Mouse (Mus musculus) spleen, postnatal 36 days (tissue): ENCODE measurements at regions not wholly inside any gene's neighbourhood (a gene's known extent, or its start where the extent isn't known, plus 50 kb on each side); places are given as distances from the start of the nearest gene placed in this dataset.

Source experiments
- DNase-seq, 2 experiments: peaks; one replicate each; pipeline ENCODE4 v3.0.0; 2022; ENCODE audit warnings: low spot score in 2 of 2, mixed read lengths in 1 of 2

- no peak for DNase-seq
These were observed 105.1 kb downstream of the Mtx2 start for GRCm38 (mm10) chr2:74930702-74931101.

- DNase-seq: no peak
These were observed 107.6 kb downstream of the Mtx2 start for GRCm38 (mm10) chr2:74933190-74933589.

GRCm38 (mm10) chr2:74933771-74934170, 108.2 kb downstream of the Mtx2 start:
- no peak for DNase-seq

DNA sequence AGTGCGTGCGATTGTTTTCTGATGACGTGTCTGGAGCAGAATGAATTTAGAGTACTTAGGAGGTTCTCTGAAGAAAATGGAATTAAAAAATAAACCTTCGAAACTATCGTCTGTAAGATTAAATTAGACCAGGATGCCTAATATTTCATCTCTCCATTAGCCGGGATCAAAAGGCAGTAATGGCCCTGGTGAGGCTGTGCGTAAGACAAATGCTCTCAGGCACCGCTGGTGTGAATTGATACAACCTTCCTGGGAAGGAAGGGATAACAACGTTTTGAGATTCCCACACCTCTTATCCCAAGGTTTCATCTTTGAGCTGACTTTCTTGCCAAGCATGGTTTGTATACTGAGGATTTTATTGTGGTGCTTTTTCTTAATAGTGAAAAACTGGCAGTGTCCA, 113.1 kb downstream of the Mtx2 start:
- DNase-seq: no peak

DNA sequence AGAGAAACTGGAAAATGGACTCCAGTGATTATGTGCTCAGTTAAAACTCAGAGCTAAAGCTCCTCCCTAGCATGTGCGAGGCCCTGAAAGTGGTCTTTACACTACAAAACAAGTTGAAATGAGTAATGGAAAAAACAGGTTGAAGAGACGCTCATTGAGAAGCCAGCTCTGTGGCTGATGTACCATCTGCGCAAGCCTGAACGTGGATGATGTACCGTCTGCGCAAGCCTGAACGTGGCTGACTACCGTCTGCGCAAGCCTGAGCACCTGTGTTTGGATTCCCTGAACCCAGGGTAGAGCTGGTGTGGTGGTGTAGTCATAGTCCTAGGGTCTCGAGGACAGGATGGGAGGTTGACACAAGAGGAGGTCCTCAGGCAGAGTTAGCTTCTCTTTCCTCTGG, 116.4 kb downstream of the Mtx2 start:
- no peak for DNase-seq

DNA sequence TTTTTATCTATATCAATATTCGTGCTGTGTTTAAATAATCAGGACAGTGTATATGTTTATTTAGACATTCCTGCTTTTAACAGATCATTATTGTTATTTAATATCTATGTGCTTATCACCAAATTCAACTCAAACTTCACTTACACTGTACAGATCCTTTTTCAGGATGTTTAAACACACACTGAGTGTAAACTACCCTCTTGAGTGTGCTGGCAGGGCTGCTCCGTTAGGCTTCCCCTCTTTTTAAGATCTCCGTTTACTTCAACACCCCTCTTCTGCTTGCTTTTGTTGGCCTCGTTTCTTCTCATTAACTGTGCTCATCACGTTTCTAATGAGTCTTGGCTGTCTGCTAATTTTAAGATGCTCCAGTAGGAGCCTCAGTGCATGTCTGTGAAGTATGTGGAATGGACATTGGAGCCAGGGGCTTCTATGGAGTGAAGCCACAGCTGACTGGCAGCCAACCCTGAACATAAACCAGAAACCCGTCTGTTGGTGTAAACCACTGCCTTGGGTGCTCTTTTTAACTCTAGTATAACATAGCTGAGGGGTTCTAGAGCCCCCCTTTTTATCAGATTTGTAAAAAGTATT, 117.1 kb downstream of the Mtx2 start:
- no peak for DNase-seq

- DNase-seq: no peak
These were observed 119.7 kb downstream of the Mtx2 start for GRCm38 (mm10) chr2:74945185-74945749.

- DNase-seq: no peak
These were observed 126.0 kb downstream of the Mtx2 start for GRCm38 (mm10) chr2:74951401-74952260.

- DNase-seq: no peak
These were observed 128.5 kb downstream of the Mtx2 start for GRCm38 (mm10) chr2:74954101-74954500.

- DNase-seq: no peak
These were observed 129.9 kb downstream of the Mtx2 start for GRCm38 (mm10) chr2:74955281-74956128.

- DNase-seq: no peak
These were observed 130.5 kb downstream of the Mtx2 start for GRCm38 (mm10) chr2:74956129-74956450.

DNA sequence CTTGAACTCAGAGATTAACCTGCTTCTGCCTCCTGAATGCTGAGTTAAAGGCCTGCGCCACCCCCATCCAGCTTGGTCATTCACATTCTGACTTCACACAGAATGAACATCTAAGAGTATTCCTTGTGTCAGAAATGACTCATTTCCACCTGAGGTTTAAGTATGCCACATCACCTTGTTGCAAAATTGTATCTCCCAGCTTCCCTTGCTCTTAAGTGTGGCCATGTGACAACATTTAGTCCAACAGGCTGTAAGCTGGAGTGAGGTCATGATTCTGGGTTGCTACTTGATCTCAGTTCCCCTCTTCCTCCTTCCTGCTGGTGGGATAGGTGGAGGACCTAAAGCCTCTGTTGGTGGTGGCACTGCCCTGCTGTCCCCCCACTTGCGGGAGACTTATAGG, 131.0 kb downstream of the Mtx2 start:
- no peak for DNase-seq

GRCm38 (mm10) chr2:74959936-74960335, 134.3 kb downstream of the Mtx2 start:
- DNase-seq: no peak

DNA sequence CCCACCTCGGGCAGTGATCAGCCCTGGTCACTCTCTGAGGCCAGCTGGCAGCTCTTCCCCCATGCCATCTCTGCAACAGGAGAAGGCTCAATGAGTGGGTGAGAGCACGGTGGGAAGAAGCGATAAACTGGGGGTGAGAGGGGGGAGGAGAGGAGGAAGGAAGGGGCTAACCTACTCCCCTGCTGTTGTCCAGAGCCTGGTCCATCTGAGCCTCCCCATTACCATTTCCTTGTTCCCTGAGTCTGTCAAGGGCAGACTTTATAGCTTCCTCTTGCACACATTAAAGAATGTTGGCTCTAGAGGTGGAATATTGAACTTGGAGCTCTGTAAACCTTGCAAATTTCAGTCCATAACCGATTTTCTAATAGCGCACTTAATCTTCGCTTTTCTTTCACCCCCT, 136.8 kb downstream of the Mtx2 start:
- no peak for DNase-seq

- peak; percentile 8 to 27 for DNase-seq
These were observed 138.8 kb downstream of the Mtx2 start for GRCm38 (mm10) chr2:74964360-74964759.

DNA sequence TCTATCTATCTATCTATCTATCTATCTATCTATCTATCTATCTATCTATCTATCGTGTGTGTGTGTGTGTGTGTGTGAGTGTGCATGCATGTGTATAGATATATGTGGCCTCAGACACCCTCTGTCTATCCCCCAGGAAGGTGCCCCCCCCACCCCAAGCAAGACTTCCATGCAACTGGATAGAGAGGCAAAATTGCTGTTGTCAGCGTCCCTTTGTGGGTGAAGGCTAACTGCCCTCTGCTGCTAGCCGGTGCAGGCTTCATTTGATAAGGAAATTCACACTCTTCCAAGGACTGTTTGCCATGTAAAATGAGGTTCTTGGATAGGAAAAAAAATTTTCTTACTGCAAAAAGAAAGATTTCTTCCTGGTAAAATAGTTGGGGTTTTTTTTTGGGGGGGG, 139.4 kb downstream of the Mtx2 start:
- no peak for DNase-seq

GRCm38 (mm10) chr2:74965384-74966060, 139.9 kb downstream of the Mtx2 start:
- DNase-seq: no peak

DNA sequence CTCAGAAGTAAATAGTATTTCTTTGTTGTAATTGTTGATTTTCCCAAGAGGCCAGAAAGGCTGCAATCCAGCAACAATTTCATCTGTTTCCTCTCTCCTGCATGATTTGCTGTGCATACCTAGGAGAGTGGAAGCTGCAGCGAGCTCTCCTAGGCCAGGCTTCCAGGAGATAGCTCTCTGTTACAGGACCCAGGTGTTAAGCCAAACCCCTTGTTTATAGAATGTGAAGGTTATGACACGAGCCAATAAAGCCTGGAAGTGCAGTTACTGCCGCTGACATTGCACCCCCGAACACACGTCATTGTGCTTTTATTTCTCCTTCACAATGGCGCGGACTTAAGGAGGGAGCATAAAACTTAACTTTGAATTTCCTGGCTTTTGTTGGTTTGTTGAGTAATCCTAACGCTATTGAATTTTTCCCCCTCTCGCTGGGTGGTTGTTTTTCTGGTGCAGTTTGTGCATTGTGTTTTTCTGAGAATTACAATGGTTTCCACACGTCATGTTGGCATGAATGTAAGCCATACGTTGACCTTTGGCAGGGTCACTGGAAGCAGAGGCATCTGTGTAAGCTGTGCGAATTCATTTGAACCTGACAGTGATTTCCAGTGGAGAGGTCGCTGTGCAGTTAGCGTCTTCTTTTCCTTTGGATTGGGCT, 145.1 kb downstream of the Mtx2 start:
- DNase-seq: no peak

DNA sequence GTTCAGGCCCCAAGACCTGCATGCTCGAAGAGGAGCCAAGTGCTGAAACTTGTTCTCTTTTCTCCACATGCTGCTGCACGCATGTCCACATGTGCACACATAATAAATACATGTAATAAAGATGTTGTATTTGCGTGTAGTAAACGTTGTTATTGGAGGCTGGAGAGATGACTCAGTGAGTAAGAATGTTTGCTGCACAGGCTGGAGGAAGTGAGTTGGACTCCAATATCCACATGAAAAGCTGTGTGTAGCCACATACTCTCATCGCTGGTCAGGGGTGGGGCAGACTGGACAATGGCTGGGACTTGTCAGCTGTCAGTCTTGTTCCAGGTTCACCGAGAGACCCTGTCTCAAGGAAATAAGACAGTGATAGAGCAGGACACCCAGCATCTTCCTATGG, 147.8 kb downstream of the Mtx2 start:
- no peak for DNase-seq

DNA sequence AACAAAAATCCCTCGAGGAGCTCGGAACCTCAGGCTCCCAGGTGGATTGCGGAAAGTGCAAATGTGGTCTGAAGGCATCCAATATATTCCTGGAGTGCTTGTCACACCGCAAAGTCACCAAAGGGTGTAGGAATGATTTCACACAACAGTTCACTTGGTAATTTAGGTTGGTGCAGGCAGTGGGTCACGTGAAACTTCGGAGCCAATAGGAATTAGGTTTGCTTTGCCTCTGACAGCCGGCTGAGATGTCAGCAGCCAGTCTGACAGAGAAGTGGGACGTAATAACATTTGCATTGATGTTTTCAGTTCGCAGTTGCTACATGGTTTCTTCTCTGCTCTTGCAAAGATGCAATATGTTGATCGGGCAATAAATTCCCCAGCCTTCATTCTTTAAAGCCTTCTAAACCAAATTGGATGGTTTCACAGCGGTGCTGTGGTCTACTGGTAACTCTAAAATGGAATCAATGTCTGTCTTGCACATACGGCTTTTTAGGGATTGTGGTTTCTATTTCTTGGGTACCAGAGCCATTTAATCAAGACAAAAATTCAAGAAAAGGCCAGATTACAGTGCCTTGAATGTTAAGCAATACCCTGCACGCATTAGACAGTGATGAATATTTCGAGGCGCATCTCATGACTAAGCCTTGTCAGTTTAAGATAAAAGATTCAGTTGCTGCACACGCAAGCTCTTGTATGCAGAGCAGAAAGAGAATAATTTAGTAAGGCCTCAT, 149.2 kb downstream of the Mtx2 start:
- no peak for DNase-seq

DNA sequence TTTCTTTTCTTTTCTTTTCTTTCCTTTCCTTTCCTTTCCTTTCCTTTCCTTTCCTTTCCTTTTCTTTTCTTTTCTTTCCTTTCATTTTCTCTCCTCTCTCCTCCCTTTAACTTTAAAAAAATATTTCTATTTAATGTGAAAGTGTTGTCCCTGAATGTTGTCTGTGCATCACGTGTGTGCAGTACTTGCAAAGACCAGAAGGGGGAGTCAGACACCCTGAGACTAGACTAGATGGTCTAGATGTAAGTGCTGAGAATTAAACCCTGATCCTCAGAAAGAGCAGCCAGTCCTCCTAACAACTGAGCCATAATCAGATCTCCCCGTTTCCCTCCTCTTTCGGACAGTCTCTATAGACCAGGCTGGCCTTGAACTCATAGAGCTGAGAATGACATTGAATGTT, 151.7 kb downstream of the Mtx2 start:
- DNase-seq: no peak
